Mouse (Mus musculus) kidney, embryonic 16.5 days (tissue): ENCODE measurements around the gene Pdpr. TPM values are rescaled to one million over a fixed set of nuclear protein-coding genes. Genes with fewer than 3 reads are reported as not detected.
"Not testable (repeated sequence)": the region's sequence is repeated elsewhere in the genome, so short reads cannot be mapped to it uniquely, and the experiment has no call there.

ENCODE experiments used
- ATAC-seq: fragments of 200-750 bp; cut with Nextera tagmentation; 2 replicates; pipeline ENCODE4 v1.8.0; 2017; ENCODE audit warnings: moderate TSS enrichment; ENCODE audit not compliant: low FRiP score, low TSS enrichment
- H3K27ac ChIP-seq: fragments of 300-500 bp; sonication (generic); 2 replicates; pipeline ENCODE4 v1.5.1; 2014; ENCODE audit warnings: low read length
- H3K27me3 ChIP-seq: fragments of 300-500 bp; sonication (generic); 2 replicates; pipeline ENCODE4 v1.6.1; 2014; ENCODE audit warnings: low read length, control low read depth, mixed read lengths; ENCODE audit not compliant: insufficient read depth
- H3K36me3 ChIP-seq: fragments of 300-500 bp; sonication (generic); 2 replicates; pipeline ENCODE4 v1.6.1; 2014; ENCODE audit warnings: low read length, control low read depth, mixed read lengths; ENCODE audit not compliant: insufficient read depth
- H3K4me1 ChIP-seq: fragments of 300-500 bp; sonication (generic); 2 replicates; pipeline ENCODE4 v1.6.1; 2014; ENCODE audit warnings: low read length, control low read depth, mixed read lengths; ENCODE audit not compliant: insufficient read depth
- H3K4me2 ChIP-seq: fragments of 300-500 bp; sonication (generic); replicated peaks from 2 replicates; pipeline ENCODE4 v1.6.1; 2014; ENCODE audit warnings: low read depth, low read length
- H3K4me3 ChIP-seq: fragments of 300-500 bp; sonication (generic); 2 replicates; pipeline ENCODE4 v1.5.1; 2014; ENCODE audit warnings: mild to moderate bottlenecking, low read length
- H3K9ac ChIP-seq: fragments of 300-500 bp; sonication (generic); replicated peaks from 2 replicates; pipeline ENCODE4 v1.6.1; 2014; ENCODE audit warnings: low read length
- H3K9me3 ChIP-seq: fragments of 300-500 bp; sonication (generic); 2 replicates; pipeline ENCODE4 v1.6.1; 2016; ENCODE audit warnings: low read length, control low read depth
- WGBS: fragments of 180-500 bp; shearing (Covaris S2); extraction: QIAGEN DNeasy Blood & Tissue Kit; methylation state at CpG from one replicate; pipeline ENCODE4 v1.1.7; 2014; 5-methylcytosine and 5-hydroxymethylcytosine counted together
- polyA plus RNA-seq: library from polyadenylated mRNA; unstranded; fragments of >200 nt; fragmentation: Nextera tagmentation; extraction: Ambion mirVana; gene quantifications from 2 replicates; pipeline ENCODE4 v1.2.1, GENCODE M21; 2015

Gene Pdpr
- polyA plus RNA-seq, 1 experiment from 2014 or later, result 10.5 TPM

DNA sequence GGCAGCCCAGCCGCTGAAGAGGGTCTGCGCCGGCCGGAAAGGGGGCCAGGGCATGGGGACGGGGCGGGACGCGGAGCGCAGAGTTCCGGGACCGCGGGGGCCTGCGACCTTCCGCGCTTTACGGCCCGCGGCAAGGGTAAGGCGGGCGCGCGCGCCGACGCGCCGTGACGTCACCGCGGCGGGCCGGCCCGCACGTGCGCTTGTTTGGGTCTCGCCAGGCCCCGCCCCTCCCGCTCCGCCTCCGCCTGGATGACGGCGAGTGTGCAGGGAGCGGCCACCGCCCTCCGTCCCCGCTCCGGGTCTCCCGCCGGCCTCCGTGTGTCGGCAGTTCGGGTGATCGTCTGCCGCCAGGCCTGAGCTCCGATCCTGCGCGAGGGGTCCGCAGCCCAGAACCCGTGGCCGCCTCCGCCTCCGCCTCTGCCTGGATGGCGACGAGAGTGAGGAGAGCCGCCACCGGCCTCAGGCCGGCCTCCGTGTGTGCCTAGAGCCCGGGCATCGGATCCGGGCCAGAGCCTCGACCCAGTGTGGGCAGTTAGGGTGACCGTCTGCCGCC lies 51.1 kb downstream of the Pdpr start:
- ATAC-seq, result peak; percentile 96
- 0 out of 2 replicates have a peak overlapping the region, but pooled peaks have one; percentile 13 for H3K27ac ChIP-seq
- peak overlapping the region; percentile 72 for H3K4me3 ChIP-seq
- H3K9me3 ChIP-seq, H3K36me3 ChIP-seq, H3K27me3 ChIP-seq: not testable (repeated sequence)
- peaks cover 11% of the 10 kb centered on the region; the same call in 1 of the 2 replicates for H3K4me1 ChIP-seq
- peak overlapping the region; percentile 73 for H3K9ac ChIP-seq
- WGBS, result 0% methylated on average over 37 of the region's 74 CpGs
- H3K4me2 ChIP-seq, result peak overlapping the region; percentile 74

GRCm38 (mm10) chr8:111155721-111156436 lies 61.4 kb downstream of the Pdpr start:
- 81% methylated on average over 8 of the region's 8 CpGs for WGBS
- no peak overlapping the region for H3K4me2 ChIP-seq
- H3K36me3 ChIP-seq, result peaks cover 54% of the 10 kb centered on the region
- no peaks in the 10 kb centered on the region for H3K9me3 ChIP-seq
- H3K9ac ChIP-seq, result no peak overlapping the region
- H3K27me3 ChIP-seq, result no peaks in the 10 kb centered on the region
- no peaks in the 10 kb centered on the region for H3K4me1 ChIP-seq
- ATAC-seq, result no peak
- no peak overlapping the region for H3K27ac ChIP-seq
- H3K4me3 ChIP-seq, result no peak overlapping the region

DNA sequence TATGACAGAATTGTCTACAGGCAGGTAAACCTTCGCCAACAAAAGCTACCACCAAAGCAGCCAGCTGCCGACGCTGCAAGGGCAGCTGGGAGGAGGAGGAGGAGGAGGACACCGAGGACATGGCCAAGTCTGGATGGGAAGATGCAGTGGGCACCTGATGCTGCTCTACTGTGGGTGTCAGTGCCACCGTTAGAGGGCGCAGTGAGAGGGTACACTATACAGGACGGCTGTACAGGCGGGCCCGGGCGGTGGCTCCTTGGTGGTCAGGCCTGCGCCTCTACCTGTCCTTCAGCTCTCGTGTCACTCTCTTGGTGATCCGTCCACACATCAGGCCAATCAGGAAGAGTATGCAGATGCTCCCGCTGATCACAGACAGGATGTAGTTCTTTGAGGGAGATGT lies 63.2 kb downstream of the Pdpr start:
- WGBS, result 44% methylated on average over 14 of the region's 14 CpGs
- ATAC-seq, result 0 out of 2 replicates have a peak, but pooled peaks have one; percentile 49
- Histone ChIP-seq H3K9me3 (no peaks in the 10 kb centered on the region), H3K4me3 (no peak overlapping the region), H3K27me3 (no peaks in the 10 kb centered on the region), H3K4me1 (no peaks in the 10 kb centered on the region), H3K9ac (no peak overlapping the region), H3K36me3 (peaks cover 68% of the 10 kb centered on the region), H3K27ac (no peak overlapping the region), H3K4me2 (no peak overlapping the region)

- Histone ChIP-seq H3K27ac (no peak overlapping the region), H3K4me1 (no peaks in the 10 kb centered on the region), H3K27me3 (no peaks in the 10 kb centered on the region), H3K9ac (no peak overlapping the region), H3K9me3 (no peaks in the 10 kb centered on the region), H3K4me2 (no peak overlapping the region), H3K36me3 (peaks cover 59% of the 10 kb centered on the region), H3K4me3 (no peak overlapping the region)
- ATAC-seq, result no peak
- 83% methylated on average over 5 of the region's 5 CpGs for whole genome bisulfite sequencing
Measured at GRCm38 (mm10) chr8:111171661-111172060, 77.2 kb downstream of the Pdpr start.

DNA sequence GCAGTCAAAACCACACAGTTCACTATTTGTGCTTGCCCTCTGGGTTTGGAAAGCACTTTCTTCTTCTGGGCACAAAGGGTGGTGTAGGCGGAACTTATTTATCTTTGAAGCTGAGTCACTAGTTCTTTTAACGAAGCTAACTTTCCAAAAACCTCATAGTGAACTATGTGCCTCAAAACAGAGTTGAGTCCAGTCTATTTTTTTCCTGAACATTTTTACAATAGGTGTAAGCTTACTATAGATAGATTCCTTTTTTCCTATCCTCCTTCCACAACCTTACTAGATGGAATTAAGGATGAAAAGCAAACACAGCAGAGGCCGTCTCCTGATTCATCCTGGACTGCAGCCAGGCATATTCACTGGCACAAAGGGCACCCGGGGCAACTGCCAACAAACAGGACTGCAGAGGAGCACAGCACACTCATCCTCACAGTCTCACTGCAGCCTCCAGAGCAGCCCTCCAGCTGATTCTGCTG lies 91.1 kb downstream of the Pdpr start:
- Histone ChIP-seq H3K9me3 (no peaks in the 10 kb centered on the region), H3K4me2 (no peak overlapping the region), H3K4me1 (peaks cover 2% of the 10 kb centered on the region; the same call in 1 of the 2 replicates), H3K4me3 (no peak overlapping the region), H3K9ac (no peak overlapping the region), H3K27ac (no peak overlapping the region), H3K27me3 (no peaks in the 10 kb centered on the region), H3K36me3 (peaks cover 29% of the 10 kb centered on the region)
- ATAC-seq, result no peak
- whole genome bisulfite sequencing, result 77% methylated on average over 4 of the region's 4 CpGs

Other genes with a start within 250 kb of the Pdpr start
- gene Cog4, start 248.0 kb upstream of the Pdpr start, polyA plus RNA-seq, result 86.9 and 88.5 TPM in 2 replicates
- 175 and 182 TPM in 2 replicates for gene Sf3b3, start 247.8 kb upstream of the Pdpr start, polyA plus RNA-seq
- gene Fuk, start 192.1 kb upstream of the Pdpr start, polyA plus RNA-seq, result 14.8 and 16.6 TPM in 2 replicates
- 25.1 and 27.6 TPM in 2 replicates for gene St3gal2, start 174.7 kb upstream of the Pdpr start, polyA plus RNA-seq
- 15.0 and 15.1 TPM in 2 replicates for gene Ddx19a, start 96.8 kb upstream of the Pdpr start, polyA plus RNA-seq
- 6.2 and 6.8 TPM in 2 replicates for gene Ddx19b, start 62.9 kb upstream of the Pdpr start, polyA plus RNA-seq
- 57.7 and 66.3 TPM in 2 replicates for gene Aars, start 61.5 kb upstream of the Pdpr start, polyA plus RNA-seq
- gene Exosc6, start 38.3 kb upstream of the Pdpr start, polyA plus RNA-seq, result 19.1 TPM in 2 replicates
- gene Clec18a, start 2.2 kb upstream of the Pdpr start, polyA plus RNA-seq, result 87.0 and 94.7 TPM in 2 replicates
- 79.5 and 88.4 TPM in 2 replicates for gene Glg1, start 164.6 kb downstream of the Pdpr start, polyA plus RNA-seq
- gene Rfwd3, start 205.6 kb downstream of the Pdpr start, polyA plus RNA-seq, result 71.9 and 74.9 TPM in 2 replicates
- gene Mlkl, start 243.5 kb downstream of the Pdpr start, polyA plus RNA-seq, result 1.8 and 2.5 TPM in 2 replicates